Mouse (Mus musculus): Measurements from ENCODE around the gene Agap1. TPM values are rescaled to one million over a fixed set of nuclear protein-coding genes. Genes with fewer than 3 reads are reported as not detected.

Gene Agap1
- polyA plus RNA-seq, 1 experiment, result 145 TPM

GRCm38 (mm10) chr1:89933786-89934185 lies 479.2 kb downstream of the Agap1 start:
- no peak for DNase-seq (ENCODE audit: low read depth)
- TF ChIP-seq POLR2A (IDR thresholded peaks at IDR 0.05; ENCODE audit: borderline replicate concordance, extremely low read depth, insufficient read depth, insufficient read length, poor library complexity, severe bottlenecking), result no peak
- no peak for TF ChIP-seq CTCF (IDR thresholded peaks at IDR 0.05; ENCODE audit: borderline replicate concordance, extremely low read depth, insufficient read depth, insufficient read length)

- peak; percentile 90 for DNase-seq (ENCODE audit: low read depth)
Measured at GRCm38 (mm10) chr1:89934316-89935260, 480.0 kb downstream of the Agap1 start.

GRCm38 (mm10) chr1:89935493-89936348 lies 481.1 kb downstream of the Agap1 start:
- TF ChIP-seq CTCF (IDR thresholded peaks at IDR 0.05; ENCODE audit: borderline replicate concordance, extremely low read depth, insufficient read depth, insufficient read length) (no peak), POLR2A (IDR thresholded peaks at IDR 0.05; ENCODE audit: borderline replicate concordance, extremely low read depth, insufficient read depth, insufficient read length, poor library complexity, severe bottlenecking) (no peak)
- DNase-seq (ENCODE audit: low read depth), result no peak

More at GRCm38 (mm10) chr1:89934316-89935260, 480.0 kb downstream of the Agap1 start:
- TF ChIP-seq CTCF (IDR thresholded peaks at IDR 0.05; ENCODE audit: borderline replicate concordance, extremely low read depth, insufficient read depth, insufficient read length), result no peak
- no peak for TF ChIP-seq POLR2A (IDR thresholded peaks at IDR 0.05; ENCODE audit: borderline replicate concordance, extremely low read depth, insufficient read depth, insufficient read length, poor library complexity, severe bottlenecking)

GRCm38 (mm10) chr1:89938884-89939595 lies 484.4 kb downstream of the Agap1 start:
- no peak for DNase-seq (ENCODE audit: low read depth)
- TF ChIP-seq POLR2A (IDR thresholded peaks at IDR 0.05; ENCODE audit: borderline replicate concordance, extremely low read depth, insufficient read depth, insufficient read length, poor library complexity, severe bottlenecking) (no peak), CTCF (IDR thresholded peaks at IDR 0.05; ENCODE audit: borderline replicate concordance, extremely low read depth, insufficient read depth, insufficient read length) (peak; percentile 61; the same call in 1 of the 2 replicates)

GRCm38 (mm10) chr1:89939596-89939960 lies 485.0 kb downstream of the Agap1 start:
- DNase-seq (ENCODE audit: low read depth), result no peak
- TF ChIP-seq CTCF (IDR thresholded peaks at IDR 0.05; ENCODE audit: borderline replicate concordance, extremely low read depth, insufficient read depth, insufficient read length), result no peak
- TF ChIP-seq POLR2A (IDR thresholded peaks at IDR 0.05; ENCODE audit: borderline replicate concordance, extremely low read depth, insufficient read depth, insufficient read length, poor library complexity, severe bottlenecking), result no peak

- peak; percentile 76 for DNase-seq (ENCODE audit: low read depth)
- TF ChIP-seq CTCF (IDR thresholded peaks at IDR 0.05; ENCODE audit: borderline replicate concordance, extremely low read depth, insufficient read depth, insufficient read length) (peak; percentile 76), POLR2A (IDR thresholded peaks at IDR 0.05; ENCODE audit: borderline replicate concordance, extremely low read depth, insufficient read depth, insufficient read length, poor library complexity, severe bottlenecking) (no peak)
Measured at GRCm38 (mm10) chr1:89939981-89940726, 485.5 kb downstream of the Agap1 start.

GRCm38 (mm10) chr1:89940961-89941524 lies 486.4 kb downstream of the Agap1 start:
- no peak for TF ChIP-seq POLR2A (IDR thresholded peaks at IDR 0.05; ENCODE audit: borderline replicate concordance, extremely low read depth, insufficient read depth, insufficient read length, poor library complexity, severe bottlenecking)
- TF ChIP-seq CTCF (IDR thresholded peaks at IDR 0.05; ENCODE audit: borderline replicate concordance, extremely low read depth, insufficient read depth, insufficient read length), result no peak
- DNase-seq (ENCODE audit: low read depth), result no peak

- DNase-seq (ENCODE audit: low read depth), result peak; percentile 75
- no peak for TF ChIP-seq CTCF (IDR thresholded peaks at IDR 0.05; ENCODE audit: borderline replicate concordance, extremely low read depth, insufficient read depth, insufficient read length)
- TF ChIP-seq POLR2A (IDR thresholded peaks at IDR 0.05; ENCODE audit: borderline replicate concordance, extremely low read depth, insufficient read depth, insufficient read length, poor library complexity, severe bottlenecking), result no peak
Measured at GRCm38 (mm10) chr1:89941701-89942381, 487.2 kb downstream of the Agap1 start.

GRCm38 (mm10) chr1:89942395-89942976 lies 487.9 kb downstream of the Agap1 start:
- TF ChIP-seq POLR2A (IDR thresholded peaks at IDR 0.05; ENCODE audit: borderline replicate concordance, extremely low read depth, insufficient read depth, insufficient read length, poor library complexity, severe bottlenecking) (no peak), CTCF (IDR thresholded peaks at IDR 0.05; ENCODE audit: borderline replicate concordance, extremely low read depth, insufficient read depth, insufficient read length) (no peak)
- no peak for DNase-seq (ENCODE audit: low read depth)

Data from brain, embryonic 14.5 days (tissue).